Mouse (Mus musculus) thymus, postnatal 4 days (tissue): ENCODE data around the gene Supt3.

ENCODE experiments used
- DNase-seq: peaks from one replicate; pipeline ENCODE4 v3.0.0; 2021

The Supt3 gene

GRCm38 (mm10) chr17:45063776-45064175 is 286.8 kb downstream of the Supt3 start:
- no peak for DNase-seq

- DNase-seq, result no peak
Observed at GRCm38 (mm10) chr17:45065465-45065864, 288.5 kb downstream of the Supt3 start.

- no peak for DNase-seq
Observed at GRCm38 (mm10) chr17:45067441-45067840, 290.5 kb downstream of the Supt3 start.

GRCm38 (mm10) chr17:45068321-45068720 is 291.4 kb downstream of the Supt3 start:
- DNase-seq, result no peak

GRCm38 (mm10) chr17:45072495-45073347 is 295.8 kb downstream of the Supt3 start:
- DNase-seq, result no peak

GRCm38 (mm10) chr17:45073348-45073634 is 296.3 kb downstream of the Supt3 start:
- no peak for DNase-seq

GRCm38 (mm10) chr17:45073779-45074178 is 296.8 kb downstream of the Supt3 start:
- DNase-seq, result peak; percentile 57

GRCm38 (mm10) chr17:45076951-45077350 is 300.0 kb downstream of the Supt3 start:
- no peak for DNase-seq

GRCm38 (mm10) chr17:45077921-45078640 is 301.1 kb downstream of the Supt3 start:
- no peak for DNase-seq

- no peak for DNase-seq
Observed at GRCm38 (mm10) chr17:45081521-45081920, 304.6 kb downstream of the Supt3 start.

- DNase-seq, result no peak
Observed at GRCm38 (mm10) chr17:45081955-45082475, 305.1 kb downstream of the Supt3 start.

- no peak for DNase-seq
Observed at GRCm38 (mm10) chr17:45086361-45086760, 309.4 kb downstream of the Supt3 start.

- no peak for DNase-seq
Observed at GRCm38 (mm10) chr17:45087022-45087421, 310.1 kb downstream of the Supt3 start.

GRCm38 (mm10) chr17:45101064-45101463 is 324.1 kb downstream of the Supt3 start:
- DNase-seq, result no peak

- no peak for DNase-seq
Observed at GRCm38 (mm10) chr17:45115386-45115785, 338.4 kb downstream of the Supt3 start.

GRCm38 (mm10) chr17:45118565-45119471 is 341.9 kb downstream of the Supt3 start:
- DNase-seq, result no peak

GRCm38 (mm10) chr17:45119609-45120201 is 342.8 kb downstream of the Supt3 start:
- peak; percentile 65 for DNase-seq

GRCm38 (mm10) chr17:45123856-45124255 is 346.9 kb downstream of the Supt3 start:
- DNase-seq, result no peak

- no peak for DNase-seq
Observed at GRCm38 (mm10) chr17:45128611-45129010, 351.7 kb downstream of the Supt3 start.

GRCm38 (mm10) chr17:45133501-45134400 is 356.8 kb downstream of the Supt3 start:
- no peak for DNase-seq

- DNase-seq, result no peak
Observed at GRCm38 (mm10) chr17:45136491-45136890, 359.5 kb downstream of the Supt3 start.
